Mouse (Mus musculus) hindbrain, embryonic 11.5 days (tissue): Measurements from ENCODE around the gene Frmpd4. TPM values are rescaled to one million over a fixed set of nuclear protein-coding genes. Genes with fewer than 3 reads are reported as not detected.

Experiments used
- ATAC-seq: fragments of 200-750 bp; cut with Nextera tagmentation; 2 replicates; pipeline ENCODE4 v1.8.0; 2017; ENCODE audit warnings: mild to moderate bottlenecking, moderate TSS enrichment, moderate library complexity; ENCODE audit not compliant: low FRiP score
- DNase-seq: peaks from one replicate; pipeline ENCODE4 v3.0.0-alpha.2; 2015; ENCODE audit warnings: low spot score
- H3K27ac ChIP-seq: fragments of 300-500 bp; sonication (generic); 2 replicates; pipeline ENCODE4 v1.5.1; 2014; ENCODE audit warnings: mild to moderate bottlenecking, low read depth, low read length
- H3K27me3 ChIP-seq: fragments of 300-500 bp; sonication (generic); 2 replicates; pipeline ENCODE4 v1.6.1; 2014; ENCODE audit warnings: mild to moderate bottlenecking, low read length, moderate library complexity, mixed read lengths; ENCODE audit not compliant: control insufficient read depth, insufficient read depth
- H3K36me3 ChIP-seq: fragments of 300-500 bp; sonication (generic); 2 replicates; pipeline ENCODE4 v1.6.1; 2014; ENCODE audit warnings: mild to moderate bottlenecking, low read length, moderate library complexity, mixed read lengths; ENCODE audit not compliant: control insufficient read depth, insufficient read depth
- H3K4me1 ChIP-seq: fragments of 300-500 bp; sonication (generic); replicated peaks from 2 replicates; pipeline ENCODE4 v1.6.1; 2014; ENCODE audit warnings: low read length, mixed read lengths; ENCODE audit not compliant: control insufficient read depth, insufficient read depth
- H3K4me2 ChIP-seq: fragments of 300-500 bp; sonication (generic); replicated peaks from 2 replicates; pipeline ENCODE4 v1.6.1; 2014; ENCODE audit warnings: mild to moderate bottlenecking, low read depth, low read length
- H3K4me3 ChIP-seq: fragments of 300-500 bp; sonication (generic); 2 replicates; pipeline ENCODE4 v1.5.1; 2014; ENCODE audit warnings: low read depth, low read length
- H3K9ac ChIP-seq: fragments of 300-500 bp; sonication (generic); 2 replicates; pipeline ENCODE4 v1.6.1; 2014; ENCODE audit warnings: low read depth, low read length
- H3K9me3 ChIP-seq: fragments of 300-500 bp; sonication (generic); 2 replicates; pipeline ENCODE4 v1.6.1; 2016; ENCODE audit warnings: low read length; ENCODE audit not compliant: control insufficient read depth
- WGBS: fragments of 180-500 bp; shearing (Covaris S2); extraction: QIAGEN DNeasy Blood & Tissue Kit; methylation state at CpG from one replicate; pipeline ENCODE4 v1.1.7; 2014; 5-methylcytosine and 5-hydroxymethylcytosine counted together
- polyA plus RNA-seq: library from polyadenylated mRNA; unstranded; fragments of >200 nt; fragmentation: Nextera tagmentation; extraction: Ambion mirVana; gene quantifications from 2 replicates; pipeline ENCODE4 v1.2.1, GENCODE M21; 2014

The Frmpd4 gene
- polyA plus RNA-seq, 1 experiment from 2014 or later = 0.26 TPM

- H3K9ac ChIP-seq = no peak overlapping the region
- 80% methylated on average over 4 of the region's 4 CpGs for WGBS
- H3K4me1 ChIP-seq = no peaks in the 10 kb centered on the region
- no peak overlapping the region for H3K4me2 ChIP-seq
- H3K9me3 ChIP-seq = no peaks in the 10 kb centered on the region
- H3K27ac ChIP-seq = no peak overlapping the region
- DNase-seq (no peak), ATAC-seq (no peak)
- 0 out of 2 replicates have a peak, but pooled peaks cover 2% of the 10 kb centered on the region for H3K27me3 ChIP-seq
- H3K36me3 ChIP-seq = no peaks in the 10 kb centered on the region
- no peak overlapping the region for H3K4me3 ChIP-seq
These were observed 1093.4 kb downstream of the Frmpd4 start for GRCm38 (mm10) chrX:167483409-167484177.

DNA sequence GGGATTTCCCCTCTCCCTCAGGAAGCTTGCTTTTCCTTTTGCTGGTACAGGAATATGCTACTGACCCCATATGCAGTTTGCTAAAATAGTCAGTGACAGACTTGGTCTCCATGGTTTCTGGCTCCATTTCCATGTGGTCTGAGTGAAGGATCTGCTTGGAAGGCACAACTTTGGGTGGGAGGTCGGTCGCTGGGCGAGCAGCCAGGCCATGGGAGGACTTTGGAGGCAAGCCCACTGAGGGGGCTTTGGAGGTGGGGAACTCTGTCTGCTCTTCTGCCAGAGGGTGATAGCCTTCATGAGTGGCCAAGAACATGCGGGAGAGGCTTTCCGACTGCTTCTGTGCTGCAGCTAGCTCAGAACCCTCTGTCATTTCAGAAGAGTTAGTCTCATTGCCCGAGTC is 1099.4 kb downstream of the Frmpd4 start:
- Histone ChIP-seq H3K36me3 (no peaks in the 10 kb centered on the region), H3K9me3 (no peaks in the 10 kb centered on the region), H3K27ac (no peak overlapping the region), H3K4me1 (no peaks in the 10 kb centered on the region), H3K9ac (no peak overlapping the region), H3K27me3 (0 out of 2 replicates have a peak, but pooled peaks cover 5% of the 10 kb centered on the region), H3K4me2 (no peak overlapping the region), H3K4me3 (no peak overlapping the region)
- DNase-seq (no peak), ATAC-seq (no peak)
- 75% methylated on average over 6 of the region's 6 CpGs for WGBS

DNA sequence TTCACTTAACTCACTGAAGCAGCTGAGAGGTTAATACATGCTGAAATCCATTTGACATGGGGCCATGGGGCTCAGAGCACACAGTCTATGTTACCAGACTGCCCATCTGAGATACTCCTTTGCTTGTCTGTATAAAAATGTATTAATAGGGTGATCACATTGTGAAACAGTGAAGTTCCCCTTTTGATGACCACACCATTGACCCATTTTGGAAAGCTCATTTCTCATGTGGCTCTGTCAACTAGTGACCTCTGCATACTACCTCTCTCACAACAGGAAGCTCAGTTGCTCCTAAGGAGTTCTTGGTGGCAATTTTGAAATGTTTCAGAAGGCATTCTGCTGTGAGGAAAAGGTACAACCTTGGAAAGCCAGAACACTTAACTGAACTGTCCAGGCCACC is 1142.1 kb downstream of the Frmpd4 start:
- Histone ChIP-seq H3K27me3 (no peaks in the 10 kb centered on the region), H3K9ac (no peak overlapping the region), H3K9me3 (no peaks in the 10 kb centered on the region), H3K4me2 (no peak overlapping the region), H3K27ac (no peak overlapping the region), H3K4me3 (no peak overlapping the region), H3K36me3 (no peaks in the 10 kb centered on the region), H3K4me1 (no peaks in the 10 kb centered on the region)
- no peak for ATAC-seq
- DNase-seq = no peak

DNA sequence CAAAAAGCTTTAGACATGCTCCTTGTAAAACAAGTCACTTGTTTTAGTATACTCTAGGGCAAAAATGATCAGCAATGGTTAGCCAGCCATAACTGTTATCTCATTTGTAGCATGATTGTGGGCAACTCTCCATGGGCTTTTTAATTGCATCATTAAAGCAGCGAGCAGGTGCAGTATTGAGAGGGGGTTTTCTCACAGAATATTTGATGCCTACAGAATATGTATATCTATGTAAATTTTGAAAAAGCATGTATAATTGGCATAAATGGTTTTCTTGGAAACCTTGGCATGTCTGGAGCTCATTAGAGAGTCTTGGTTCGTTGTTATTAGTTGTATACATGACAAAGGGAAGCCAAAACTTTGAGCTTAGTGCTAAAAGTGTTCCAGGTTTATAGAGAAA is 1143.1 kb downstream of the Frmpd4 start:
- no peaks in the 10 kb centered on the region for H3K9me3 ChIP-seq
- no peak overlapping the region for H3K9ac ChIP-seq
- no peak overlapping the region for H3K4me3 ChIP-seq
- H3K27me3 ChIP-seq = no peaks in the 10 kb centered on the region
- ATAC-seq (no peak), DNase-seq (no peak)
- no peaks in the 10 kb centered on the region for H3K36me3 ChIP-seq
- no peak overlapping the region for H3K27ac ChIP-seq
- WGBS = 68% methylated on average over 2 of the region's 2 CpGs
- H3K4me2 ChIP-seq = no peak overlapping the region
- H3K4me1 ChIP-seq = no peaks in the 10 kb centered on the region

Other genes with a start within 250 kb of the Frmpd4 start
- gene Msl3, start 96.7 kb upstream of the Frmpd4 start, polyA plus RNA-seq = 28.3 and 36.9 TPM in 2 replicates
- 0.95 and 1.3 TPM in 2 replicates for gene Arhgap6, start 217.9 kb upstream of the Frmpd4 start, polyA plus RNA-seq